Mouse (Mus musculus) ZHBTc4 (cell line): ENCODE results near the gene Mlkl.
A peak's percentile ranks its signal among the peaks of the same experiment; 100 is the strongest.
"Not testable (repeated sequence)": the region's sequence is repeated elsewhere in the genome, so short reads cannot be mapped to it uniquely, and the experiment has no call there.

Source experiments
- DNase-seq: peaks from one replicate; pipeline ENCODE4 v3.0.0-alpha.2; 2011; ENCODE audit warnings: low read depth, low spot score

The Mlkl gene

DNA sequence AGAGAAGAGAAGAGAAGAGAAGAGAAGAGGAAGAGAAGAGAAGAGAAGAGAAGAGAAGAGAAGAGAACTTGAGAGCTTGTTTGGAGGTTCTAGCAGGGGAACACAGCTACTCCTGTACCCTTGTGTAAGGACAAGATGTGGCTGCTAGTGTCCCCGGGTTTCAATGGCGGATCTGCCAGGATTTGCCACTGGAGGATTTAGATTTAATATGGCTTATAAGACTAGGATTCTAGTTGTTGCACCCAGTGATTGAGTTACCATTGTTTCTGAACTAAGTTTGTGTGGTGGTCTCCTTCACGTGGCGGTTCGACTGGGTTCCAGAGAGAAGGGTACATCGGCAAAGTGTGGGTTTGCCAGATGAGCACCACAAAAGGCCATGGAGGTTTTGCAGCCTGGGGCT is 24.0 kb downstream of the Mlkl start:
- not testable (repeated sequence) for DNase-seq

DNA sequence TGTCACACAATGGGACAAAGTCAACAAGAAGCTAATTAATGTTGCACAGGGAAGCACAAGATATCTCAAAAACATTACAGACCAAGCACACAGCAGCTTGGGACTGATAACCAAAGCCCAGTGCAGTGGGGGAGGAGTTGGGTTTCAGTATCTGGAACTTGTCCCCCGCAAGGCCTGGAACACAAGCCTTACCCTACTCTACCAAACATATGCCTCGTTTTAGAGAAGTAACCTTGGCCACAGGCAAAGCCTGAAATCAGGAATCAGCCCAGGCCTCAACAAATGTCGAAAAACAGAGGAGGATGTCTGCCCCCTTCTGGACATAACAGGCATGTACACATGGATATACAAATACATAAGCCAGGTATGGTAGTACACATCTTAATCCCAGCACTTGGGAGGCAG is 25.2 kb downstream of the Mlkl start:
- DNase-seq: peak; percentile 73

DNA sequence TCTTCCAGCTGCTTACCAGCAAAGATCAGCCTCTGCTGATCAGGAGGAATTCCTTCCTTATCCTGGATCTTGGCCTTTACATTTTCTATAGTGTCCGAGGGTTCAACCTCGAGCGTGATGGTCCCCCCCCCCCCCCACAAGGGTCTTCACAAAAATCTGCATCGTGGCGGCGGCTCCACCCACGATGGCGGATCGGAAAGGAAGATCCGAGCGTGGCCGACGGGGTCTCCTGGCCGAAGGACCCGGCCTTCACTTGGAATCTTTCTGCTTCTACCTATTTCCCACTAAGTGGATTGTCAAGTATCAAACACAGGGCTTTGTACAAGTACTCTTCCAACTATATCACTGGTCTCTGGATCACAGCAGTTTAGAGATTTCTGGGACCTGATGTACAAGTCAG is 28.0 kb downstream of the Mlkl start:
- not testable (repeated sequence) for DNase-seq

DNA sequence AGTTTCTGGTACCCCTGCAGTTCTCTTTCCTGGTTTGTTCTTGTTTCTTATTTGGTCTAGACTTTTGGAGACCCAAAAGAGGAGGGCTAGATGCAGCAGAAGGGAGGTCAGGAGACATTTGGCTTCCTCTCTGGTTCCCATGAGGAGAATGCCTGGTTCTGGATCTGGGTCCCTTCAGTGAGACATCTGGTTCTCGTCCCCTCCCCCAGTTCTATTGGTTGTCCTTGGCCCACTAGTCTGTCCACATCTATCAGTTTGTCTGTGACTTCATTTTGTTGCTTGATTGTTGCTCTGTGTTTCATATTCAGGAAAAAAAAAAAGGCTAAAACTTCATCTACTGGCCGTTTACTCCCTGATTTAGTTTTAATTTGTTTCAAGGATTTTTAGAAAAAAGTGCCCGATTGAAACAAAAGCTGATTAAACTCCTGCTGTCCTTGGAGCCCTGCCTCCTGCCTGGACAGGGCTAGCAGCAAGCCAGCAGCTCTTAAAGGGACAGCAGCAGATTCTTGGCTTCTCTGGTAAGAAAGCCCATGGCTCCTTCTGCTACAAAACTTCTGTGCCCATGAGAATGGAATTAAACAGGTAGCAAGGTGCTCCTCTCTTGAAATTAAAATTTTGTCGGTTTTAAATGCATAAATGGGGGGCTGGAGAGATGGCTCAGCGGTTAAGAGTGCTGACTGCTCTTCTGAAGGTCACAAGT is 32.8 kb downstream of the Mlkl start:
- no peak for DNase-seq

DNA sequence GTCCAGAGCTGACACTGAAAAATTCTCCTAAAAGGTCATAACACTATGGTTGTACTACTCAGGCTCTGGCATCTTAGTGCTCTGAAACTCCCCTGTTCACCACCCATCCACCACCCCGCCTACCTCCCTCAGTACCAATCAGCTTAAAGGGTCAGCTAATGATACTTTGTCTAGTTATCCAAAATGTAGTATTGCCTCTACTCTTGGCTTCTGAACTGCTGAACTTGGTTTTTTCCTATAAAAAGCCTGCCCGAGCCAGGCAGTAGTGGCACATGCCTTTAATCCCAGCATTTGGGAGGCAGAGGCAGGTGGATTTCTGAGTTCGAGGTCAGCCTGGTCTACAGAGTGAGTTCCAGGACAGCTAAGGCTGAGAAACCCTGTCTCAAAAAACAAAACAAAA is 33.6 kb downstream of the Mlkl start:
- no peak for DNase-seq

DNA sequence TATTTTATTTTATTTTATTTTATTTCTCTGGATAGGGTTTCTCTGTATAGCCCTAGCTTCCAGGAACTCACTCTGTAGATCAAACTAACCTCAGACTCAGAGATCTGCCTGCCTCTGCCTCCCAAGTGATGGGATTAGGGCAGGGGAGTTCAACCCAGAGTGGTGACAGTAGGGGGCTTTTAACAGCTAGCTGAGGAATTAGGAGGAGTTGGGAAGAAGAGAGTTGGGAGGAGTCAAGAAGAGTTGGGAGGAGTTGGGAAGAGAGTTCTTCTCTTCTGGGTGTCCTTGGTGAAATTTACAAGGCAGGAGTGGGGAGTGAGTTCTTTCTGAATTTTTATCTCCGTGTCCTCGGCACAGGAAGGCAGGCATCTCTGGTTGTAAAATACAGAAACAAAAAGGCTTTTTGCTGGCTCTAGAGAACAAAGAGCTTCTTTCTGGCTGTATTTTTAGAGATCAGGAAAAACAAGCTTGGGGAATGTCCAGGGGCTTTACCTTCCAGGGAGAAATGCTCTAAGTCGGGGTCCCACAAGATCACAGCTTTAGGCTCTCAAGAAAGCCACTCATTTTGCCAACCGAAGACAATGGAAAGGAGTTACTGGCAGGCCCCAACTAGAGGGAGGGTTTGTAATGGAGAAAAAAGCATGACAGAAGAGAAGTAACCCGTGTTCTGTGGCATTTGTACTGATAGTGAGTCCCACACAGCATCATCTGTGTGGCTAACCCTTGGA is 34.7 kb downstream of the Mlkl start:
- DNase-seq: peak; percentile 55

DNA sequence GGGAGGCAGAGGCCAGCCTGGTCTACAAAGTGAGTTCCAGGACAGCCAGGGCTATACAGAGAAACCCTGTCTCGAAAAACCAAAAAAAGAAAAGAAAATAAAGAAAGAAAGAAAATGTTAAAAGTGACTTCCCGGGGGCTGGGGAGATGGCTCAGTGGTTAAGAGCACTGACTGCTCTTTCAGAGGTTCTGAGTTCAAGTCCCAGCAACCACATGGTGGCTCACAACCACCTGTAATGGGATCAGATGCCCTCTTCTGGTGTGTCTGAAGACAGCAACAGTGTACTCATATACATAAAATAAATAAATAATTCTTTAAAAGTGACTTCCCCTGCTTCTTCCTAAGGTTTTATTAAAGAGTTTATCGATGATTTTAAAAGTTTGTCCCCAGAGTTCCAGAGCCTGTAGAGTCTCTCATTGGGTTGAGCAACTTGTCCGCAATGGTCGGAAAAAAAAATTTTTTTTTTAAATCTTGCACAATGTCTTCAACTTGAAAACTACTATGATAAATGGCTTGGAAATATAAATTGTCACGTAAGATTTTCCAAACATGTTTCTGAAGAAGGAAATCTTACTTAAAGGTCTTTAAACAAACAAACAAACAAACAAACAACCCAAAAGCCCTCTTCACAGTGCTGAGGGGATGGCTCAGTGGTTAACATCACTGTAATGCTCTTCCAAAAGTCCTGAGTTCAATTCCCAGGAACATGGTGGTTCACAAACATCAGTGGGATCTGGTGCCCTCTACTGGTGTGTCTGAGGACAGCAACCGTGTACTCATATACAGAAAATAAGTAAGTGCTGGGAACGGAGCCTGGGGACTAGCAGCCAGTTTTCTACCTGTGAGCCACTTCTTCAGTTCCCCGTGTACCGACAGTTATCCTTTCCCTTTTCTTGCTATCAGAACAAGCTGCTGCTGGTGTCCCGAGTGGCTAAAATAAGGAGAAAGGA is 37.1 kb downstream of the Mlkl start:
- peak; percentile 49 for DNase-seq

DNA sequence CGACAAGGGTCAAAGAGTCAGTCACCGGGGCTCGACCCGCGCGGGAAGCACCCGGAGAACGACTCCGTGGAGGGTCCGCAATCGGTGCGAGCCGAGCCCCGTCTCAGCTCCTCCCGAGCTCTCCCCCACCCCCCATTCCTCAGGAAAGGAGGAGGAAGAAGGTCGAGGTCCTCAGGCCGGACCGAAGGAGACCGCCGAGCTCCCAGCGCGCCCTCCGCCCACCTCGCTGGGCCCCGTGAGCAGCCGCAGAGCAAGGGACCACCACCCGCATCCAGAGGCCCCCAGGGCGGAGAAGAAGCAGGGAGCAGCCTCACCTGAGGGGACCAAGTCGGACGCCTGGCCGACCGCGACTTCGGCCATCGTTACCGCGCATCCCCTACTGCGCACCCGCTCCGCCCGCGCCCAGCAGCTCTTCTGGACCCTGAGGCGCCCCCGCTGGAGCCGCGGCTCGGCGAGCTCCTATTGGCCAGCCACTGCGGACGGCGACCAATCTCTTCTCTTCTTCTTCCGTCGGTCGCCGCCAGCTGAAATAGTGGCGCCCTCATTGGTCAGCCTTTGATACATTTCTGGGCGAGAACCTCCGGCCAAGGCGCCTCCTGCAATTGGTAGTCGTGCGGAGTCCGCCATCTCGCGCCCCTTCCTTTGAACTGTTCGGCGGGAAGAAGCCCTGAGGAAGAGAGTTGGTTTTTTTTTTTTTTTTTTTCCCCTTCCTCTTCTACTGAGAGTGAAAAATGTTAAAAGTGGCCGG is 38.0 kb downstream of the Mlkl start, which contains the start of gene Rfwd3:
Rfwd3 (minus strand) TSS at position 402 of the 748 bp plus-strand sequence.
- peak; percentile 100 for DNase-seq

DNA sequence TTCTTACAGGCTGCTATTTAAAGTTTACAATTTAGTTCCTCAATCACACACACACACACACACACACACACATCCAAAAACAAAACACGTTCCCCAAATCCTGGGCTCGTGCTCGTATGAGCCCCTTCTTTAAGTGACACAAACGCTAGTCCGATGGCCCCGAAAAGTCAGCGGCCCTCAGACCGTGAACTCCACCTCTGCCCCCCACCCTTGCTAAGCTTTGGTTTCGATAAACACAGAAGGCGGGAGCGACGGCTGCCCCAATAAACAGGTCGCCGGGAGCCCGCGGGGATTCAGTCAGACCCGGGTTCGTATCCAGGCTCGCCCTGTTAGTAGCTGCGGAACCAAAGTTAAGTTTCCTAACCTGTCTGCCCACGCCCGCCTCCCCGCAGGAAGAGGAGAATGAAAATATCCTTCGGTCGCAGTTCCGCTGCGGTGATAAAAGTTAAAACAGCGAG is 38.6 kb downstream of the Mlkl start:
- peak; percentile 76 for DNase-seq

DNA sequence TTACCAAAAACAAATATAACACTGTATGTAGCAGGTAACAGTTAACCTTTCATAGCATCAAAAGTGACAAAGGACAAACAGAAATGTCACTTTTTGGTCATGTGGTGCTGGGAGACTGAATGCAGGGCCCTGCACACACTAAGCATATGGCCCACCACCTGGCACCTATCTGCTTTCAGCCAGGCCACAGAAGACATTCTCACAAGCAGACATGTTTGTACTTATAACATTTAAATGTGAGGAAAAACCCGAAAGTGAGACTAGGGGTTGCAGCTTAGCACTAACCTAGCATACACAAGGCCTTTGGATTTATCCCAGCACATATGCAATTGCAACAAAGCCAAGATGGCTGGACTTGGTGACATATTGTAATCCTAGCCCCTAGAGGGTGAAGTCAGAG is 40.0 kb downstream of the Mlkl start:
- no peak for DNase-seq

DNA sequence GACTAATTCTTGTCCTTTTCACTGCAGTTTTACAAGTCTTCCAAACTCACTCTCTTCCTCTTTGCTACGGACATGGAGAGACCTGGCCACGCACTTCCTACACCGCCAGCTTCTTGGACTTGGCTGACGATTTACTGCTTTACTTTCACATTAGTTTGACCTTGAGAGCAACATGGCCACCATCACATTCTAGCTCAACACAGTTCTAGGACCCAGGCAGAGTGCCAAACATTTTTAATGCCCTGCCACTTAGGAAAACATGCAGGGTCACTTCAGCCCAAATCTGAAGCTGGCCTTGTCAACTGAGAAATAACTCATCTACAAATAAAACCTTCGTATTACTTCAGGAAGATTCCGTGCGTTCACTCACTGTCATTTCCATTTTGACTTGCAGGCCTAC is 46.2 kb downstream of the Mlkl start:
- DNase-seq: no peak

DNA sequence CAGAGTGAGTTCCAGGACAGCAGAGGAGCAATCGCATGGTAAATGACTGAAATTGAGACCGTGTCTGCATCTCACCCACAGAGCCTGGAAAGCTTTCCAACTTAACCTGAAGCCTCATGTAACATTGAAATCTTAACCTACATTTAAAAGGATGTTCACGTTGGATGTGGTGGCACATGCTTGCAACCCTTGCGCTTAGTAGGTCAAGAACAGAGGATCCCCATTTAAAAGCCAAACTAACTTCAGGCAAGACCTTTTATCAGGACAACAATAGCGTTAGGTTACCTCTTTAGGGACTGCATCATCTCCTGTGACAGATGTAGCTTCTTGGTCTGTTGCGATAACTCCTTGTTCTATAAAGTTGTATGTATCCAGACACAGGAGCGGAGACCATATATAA is 47.4 kb downstream of the Mlkl start:
- DNase-seq: no peak

DNA sequence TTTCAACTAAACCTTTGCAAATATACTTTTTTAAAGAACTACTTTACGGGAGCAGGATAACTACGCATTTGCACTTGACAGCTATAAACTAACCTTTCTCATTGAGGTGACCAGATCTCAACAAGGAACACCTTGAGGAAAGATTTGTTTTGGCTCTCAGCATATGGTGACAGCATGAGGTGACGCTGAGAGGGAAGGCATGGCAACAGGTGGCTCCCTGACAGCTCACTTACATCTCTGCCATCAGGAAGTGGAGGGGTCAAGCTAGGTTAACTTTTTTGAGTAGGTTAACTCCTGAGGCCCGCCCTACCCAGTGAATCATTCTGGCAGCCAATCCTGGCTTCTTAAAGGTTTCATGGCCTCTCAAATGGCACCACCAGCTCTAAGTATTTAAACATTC is 52.4 kb downstream of the Mlkl start:
- no peak for DNase-seq

DNA sequence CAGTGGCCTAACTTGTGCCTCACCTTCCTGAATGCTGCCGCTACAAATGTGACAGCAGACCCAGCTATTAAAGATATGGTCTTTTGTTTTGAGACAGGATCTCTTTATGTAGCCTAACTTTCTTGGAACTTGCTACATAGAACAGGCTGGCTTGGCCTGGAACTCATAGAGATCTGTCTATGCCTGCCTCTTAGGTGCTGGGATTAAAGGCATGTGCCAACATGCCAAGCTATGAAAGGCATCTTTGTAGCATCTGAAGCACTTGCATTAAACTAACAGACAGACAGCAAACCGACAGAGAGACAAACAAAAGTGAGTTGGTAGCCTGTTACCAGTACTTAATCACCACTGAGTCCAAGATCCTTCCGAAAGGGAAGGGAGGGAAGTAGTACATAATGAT is 55.9 kb downstream of the Mlkl start:
- DNase-seq: no peak

DNA sequence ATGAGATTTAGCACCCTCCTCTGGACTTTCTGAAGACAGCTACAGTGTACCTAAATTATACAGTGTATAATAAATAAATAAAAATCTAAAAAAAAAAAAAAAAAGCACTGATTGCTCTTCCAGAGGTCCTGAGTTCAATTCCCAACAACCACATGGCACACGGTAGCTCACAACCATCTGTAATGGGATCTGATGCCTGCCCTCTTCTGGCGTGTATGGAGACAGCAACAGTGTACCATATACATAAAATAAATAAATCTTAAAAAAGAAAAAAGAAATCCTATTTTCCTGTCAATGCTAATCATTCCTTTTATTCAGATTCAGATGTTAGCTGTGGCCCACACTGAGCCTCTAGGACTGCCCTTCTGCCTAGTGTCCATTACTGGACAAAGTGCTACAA is 69.7 kb downstream of the Mlkl start:
- peak; percentile 26 for DNase-seq

DNA sequence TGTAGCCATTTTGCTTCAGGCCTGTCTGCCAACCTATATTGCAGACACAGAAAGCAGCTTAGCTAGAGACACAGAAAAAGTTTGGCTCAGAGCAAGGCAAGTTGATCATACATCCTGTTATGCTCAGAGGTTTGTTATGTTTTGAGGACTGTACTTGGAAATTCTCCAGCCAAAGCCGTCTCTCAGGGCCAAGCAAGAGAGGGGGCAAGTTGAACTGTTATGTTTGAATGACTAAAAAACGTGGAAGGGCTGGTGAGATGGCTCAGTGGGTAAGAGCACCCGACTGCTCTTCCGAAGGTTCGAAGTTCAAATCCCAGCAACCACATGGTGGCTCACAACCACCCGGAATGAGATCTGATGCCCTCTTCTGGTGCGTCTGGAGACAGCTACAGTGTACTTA is 71.8 kb downstream of the Mlkl start:
- not testable (repeated sequence) for DNase-seq

DNA sequence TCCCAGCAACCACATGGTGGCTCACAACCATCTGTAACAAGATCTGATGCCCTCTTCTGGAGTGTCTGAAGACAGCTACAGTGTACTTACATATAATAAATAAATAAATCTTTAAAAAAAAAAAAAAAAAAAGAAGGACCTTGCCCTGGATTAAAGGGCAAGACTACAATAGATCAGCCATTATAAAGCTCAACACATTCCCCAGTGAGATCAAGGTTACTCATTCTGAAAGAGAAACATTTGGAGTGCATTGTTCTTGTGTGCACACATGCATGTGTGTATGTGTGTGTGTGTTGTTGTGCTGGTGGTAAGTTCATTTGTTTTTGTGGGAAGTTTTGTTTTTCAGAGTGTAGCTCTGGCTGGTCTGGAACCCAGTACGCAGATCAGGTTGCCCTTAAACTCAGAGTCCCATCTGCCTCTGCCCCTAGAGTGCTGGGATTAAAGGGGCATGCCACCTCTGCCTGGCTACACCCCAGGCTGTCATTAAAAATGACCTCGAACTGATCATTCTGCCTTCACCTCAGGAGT is 73.2 kb downstream of the Mlkl start:
- no peak for DNase-seq

DNA sequence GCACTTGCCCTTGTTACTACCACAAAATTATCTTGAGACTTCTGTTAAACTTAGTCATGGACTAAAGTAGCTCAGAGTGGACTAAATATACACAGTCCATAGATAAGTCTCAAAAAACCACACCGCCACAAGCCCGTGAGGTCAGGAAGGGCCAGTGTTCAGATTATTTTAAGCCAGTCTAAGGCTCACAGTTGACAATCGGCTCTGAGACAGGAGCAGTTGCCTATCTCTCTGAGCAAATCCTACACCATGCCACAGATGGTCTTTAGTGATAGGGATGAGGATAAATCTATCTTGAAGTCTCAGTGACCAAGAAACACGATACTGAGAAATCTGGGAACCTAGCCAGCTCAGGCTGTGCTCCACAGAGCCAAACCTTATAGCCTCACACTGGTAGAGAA is 76.0 kb downstream of the Mlkl start:
- DNase-seq: no peak
